Mouse (Mus musculus) ES-E14 (cell line): ENCODE data around the gene Flt3l. TPM values are rescaled to one million over a fixed set of nuclear protein-coding genes. Genes with fewer than 3 reads are reported as not detected.

Experiments used
- DNase-seq: peaks from one replicate; pipeline ENCODE4 v3.0.0-alpha.2; 2013; ENCODE audit warnings: low read depth, low spot score
- H3K27ac ChIP-seq: 2 replicates; pipeline ENCODE4 v1.5.1; 2012; ENCODE audit warnings: low read depth, mild to moderate bottlenecking, low read length, moderate library complexity, mixed read lengths; ENCODE audit not compliant: poor library complexity, insufficient read depth, severe bottlenecking
- H3K36me3 ChIP-seq: 2 replicates; pipeline ENCODE4 v1.6.1; 2012; ENCODE audit warnings: mild to moderate bottlenecking, low read length, moderate library complexity, mixed read lengths; ENCODE audit not compliant: control insufficient read depth, poor library complexity, insufficient read depth, severe bottlenecking
- H3K4me1 ChIP-seq, 2 experiments: fragments of 150-350 bp in 1 of 2; sonication (generic) in 1 of 2; 2 replicates each; pipeline ENCODE4 v1.6.1; 2012; ENCODE audit warnings: low read length in 2 of 2, mild to moderate bottlenecking in 1 of 2, mixed read lengths in 1 of 2; ENCODE audit not compliant: control insufficient read depth in 2 of 2, insufficient read depth in 2 of 2, poor library complexity in 1 of 2
- H3K4me3 ChIP-seq, 2 experiments: fragments of 150-350 bp in 1 of 2; sonication (generic) in 1 of 2; 2 replicates each; pipeline ENCODE4 v1.5.1; 2012; ENCODE audit warnings: low read length in 2 of 2, low read depth in 1 of 2, mild to moderate bottlenecking in 1 of 2, mixed read lengths in 1 of 2; ENCODE audit not compliant: insufficient read depth in 1 of 2, poor library complexity in 1 of 2, severe bottlenecking in 1 of 2
- H3K9ac ChIP-seq: 2 replicates; pipeline ENCODE4 v1.6.1; 2012; ENCODE audit warnings: low read depth, mild to moderate bottlenecking, low read length, mixed read lengths; ENCODE audit not compliant: poor library complexity, insufficient read depth, severe bottlenecking
- H3K9me3 ChIP-seq: fragments of 150-350 bp; sonication (generic); 2 replicates; pipeline ENCODE4 v1.6.1; 2012; ENCODE audit warnings: low read depth, mild to moderate bottlenecking, low read length; ENCODE audit not compliant: control insufficient read depth, insufficient read depth
- CHD2 ChIP-seq: IDR thresholded peaks from 2 replicates; pipeline ENCODE4 v1.6.1; 2014; ENCODE audit warnings: mild to moderate bottlenecking, low read depth, low read length, inconsistent platforms
- HCFC1 ChIP-seq: IDR thresholded peaks from 2 replicates; pipeline ENCODE4 v1.6.1; 2012; ENCODE audit warnings: low read length, inconsistent platforms, borderline replicate concordance; ENCODE audit not compliant: insufficient read depth
- MAFK ChIP-seq: IDR thresholded peaks from 2 replicates; pipeline ENCODE4 v1.6.1; 2014; ENCODE audit warnings: mild to moderate bottlenecking, low read depth, low read length, inconsistent platforms; ENCODE audit not compliant: insufficient read depth
- ZC3H11A ChIP-seq: IDR thresholded peaks from 2 replicates; pipeline ENCODE4 v1.6.1; 2012; ENCODE audit warnings: low read depth, mild to moderate bottlenecking, inconsistent platforms, low read length, borderline replicate concordance
- ZNF384 ChIP-seq: IDR thresholded peaks from 2 replicates; pipeline ENCODE4 v1.6.1; 2012; ENCODE audit warnings: low read depth, low read length, inconsistent platforms
- in situ Hi-C, 2 experiments: fragments of 600-800 bp; cut with MboI; formaldehyde crosslinking; loops; one replicate each; pipeline ENCODE4 v1.15.1; 2025; ENCODE audit warnings: low sequenced_read_pairs in 2 of 2, inconsistent platforms in 1 of 2; ENCODE audit not compliant: unreplicated experiment in 2 of 2
- total RNA-seq: library from RNA; depleted of rRNA; stranded (reverse); fragments of 300-350 nt; gene quantifications from 2 replicates; pipeline ENCODE4 v1.2.3, GENCODE M21; 2012

Gene Flt3l
- total RNA-seq, 1 experiment, result 1.8 TPM

GRCm38 (mm10) chr7:45129318-45129717 is 6.9 kb downstream of the Flt3l start:
- in situ Hi-C loops, result no loop called here
- H3K36me3 ChIP-seq, result peaks cover 32% of the 10 kb centered on the region
- H3K27ac ChIP-seq, result peak overlapping the region; percentile 72
- peak overlapping the region; percentile 90 for H3K9ac ChIP-seq
- peaks cover 0 to 14% of the 10 kb centered on the region in 2 experiments; a peak in 1 of 4 replicates for H3K4me1 ChIP-seq
- DNase-seq, result no peak
- peak overlapping the region; percentile 70 to 80 for H3K4me3 ChIP-seq
- H3K9me3 ChIP-seq, result no peaks in the 10 kb centered on the region
- TF ChIP-seq ZC3H11A (no peak), ZNF384 (no peak), MAFK (no peak), HCFC1 (no peak), CHD2 (no peak)

- peak; percentile 80 for TF ChIP-seq HCFC1
- peak; percentile 80 for TF ChIP-seq CHD2
- TF ChIP-seq ZNF384, result no peak
- 0 out of 2 replicates have a peak, but pooled peaks have one; percentile 6 for TF ChIP-seq MAFK
- TF ChIP-seq ZC3H11A, result no peak
- peak within 1 kb of the TSS; percentile 96 for H3K27ac ChIP-seq
- peak within 1 kb of the TSS; percentile 80 to 99 for H3K4me3 ChIP-seq
- H3K9ac ChIP-seq, result peak within 1 kb of the TSS; percentile 100
- H3K9me3 ChIP-seq, result no peaks in the 10 kb centered on the region
- H3K4me1 ChIP-seq, result peaks cover 0 to 11% of the 10 kb centered on the region in 2 experiments; a peak in 1 of 4 replicates
- peak; percentile 99 for DNase-seq
- H3K36me3 ChIP-seq, result peaks cover 33% of the 10 kb centered on the region
- in situ Hi-C loops, result no loop called here
Measured at GRCm38 (mm10) chr7:45128624-45129246, 7.5 kb downstream of the Flt3l start, which contains the start of gene Rpl13a. TSS of gene Rpl13a (minus strand) at chr7:45128761.

- Histone ChIP-seq H3K9ac (peak overlapping the region; percentile 100), H3K27ac (peak overlapping the region; percentile 96), H3K36me3 (peaks cover 42% of the 10 kb centered on the region), H3K9me3 (no peaks in the 10 kb centered on the region), H3K4me3 (peak overlapping the region; percentile 80 to 99), H3K4me1 (peaks cover 0 to 13% of the 10 kb centered on the region in 2 experiments; a peak in 1 of 4 replicates)
- in situ Hi-C loops, result no loop called here
- no peak for TF ChIP-seq MAFK
- TF ChIP-seq HCFC1, result 0 out of 2 replicates have a peak, but pooled peaks have one; percentile 43
- DNase-seq, result no peak
Measured at GRCm38 (mm10) chr7:45127700-45128224, 8.5 kb downstream of the Flt3l start.

GRCm38 (mm10) chr7:45126844-45127699 is 9.2 kb downstream of the Flt3l start:
- in situ Hi-C loops, result no loop called here
- Histone ChIP-seq H3K9ac (peak overlapping the region; percentile 100), H3K4me1 (peaks cover 0 to 11% of the 10 kb centered on the region in 2 experiments; a peak in 1 of 4 replicates), H3K9me3 (no peaks in the 10 kb centered on the region), H3K4me3 (peak overlapping the region; percentile 80 to 99), H3K36me3 (peaks cover 49% of the 10 kb centered on the region), H3K27ac (peak overlapping the region; percentile 96)
- DNase-seq, result no peak
- TF ChIP-seq HCFC1 (no peak), MAFK (no peak), ZNF384 (no peak), CHD2 (no peak)
